Mouse (Mus musculus): ENCODE results near the gene Jund.

DNA sequence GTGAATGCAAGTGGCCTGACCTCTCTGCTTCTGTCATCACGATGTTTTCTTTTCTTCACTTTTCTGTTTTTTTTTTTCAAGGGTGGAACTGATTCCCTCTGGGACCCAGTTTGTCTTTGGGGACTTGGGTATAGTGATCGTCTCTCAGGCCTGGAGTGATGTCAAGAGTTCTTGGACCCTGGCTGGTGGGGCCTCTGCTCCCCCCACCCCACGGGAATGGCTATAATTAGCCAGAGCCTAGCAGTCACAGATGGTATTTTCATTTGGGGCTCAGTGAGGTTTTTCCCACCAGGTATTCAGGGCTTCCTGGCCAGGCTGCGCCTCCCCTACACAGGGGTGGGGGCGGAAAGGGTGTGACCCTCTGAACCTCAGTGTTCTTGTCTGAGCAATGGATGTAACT is 42.9 kb downstream of the Jund start:
- TF ChIP-seq CTCF (IDR thresholded peaks at IDR 0.05), result no peak
- TF ChIP-seq EP300 (IDR thresholded peaks at IDR 0.05), result no peak
